Mouse (Mus musculus) ES-E14 (cell line): ENCODE measurements at regions not wholly inside any gene's neighbourhood (a gene's known extent, or its start where the extent isn't known, plus 50 kb on each side); places are given as distances from the start of the nearest gene placed in this dataset.

Source experiments
- CHD2 ChIP-seq: IDR thresholded peaks from 2 replicates; pipeline ENCODE4 v1.6.1; 2014; ENCODE audit warnings: mild to moderate bottlenecking, low read depth, low read length, inconsistent platforms
- HCFC1 ChIP-seq: IDR thresholded peaks from 2 replicates; pipeline ENCODE4 v1.6.1; 2012; ENCODE audit warnings: low read length, inconsistent platforms, borderline replicate concordance; ENCODE audit not compliant: insufficient read depth
- MAFK ChIP-seq: IDR thresholded peaks from 2 replicates; pipeline ENCODE4 v1.6.1; 2014; ENCODE audit warnings: mild to moderate bottlenecking, low read depth, low read length, inconsistent platforms; ENCODE audit not compliant: insufficient read depth
- ZC3H11A ChIP-seq: IDR thresholded peaks from 2 replicates; pipeline ENCODE4 v1.6.1; 2012; ENCODE audit warnings: low read depth, mild to moderate bottlenecking, inconsistent platforms, low read length, borderline replicate concordance

DNA sequence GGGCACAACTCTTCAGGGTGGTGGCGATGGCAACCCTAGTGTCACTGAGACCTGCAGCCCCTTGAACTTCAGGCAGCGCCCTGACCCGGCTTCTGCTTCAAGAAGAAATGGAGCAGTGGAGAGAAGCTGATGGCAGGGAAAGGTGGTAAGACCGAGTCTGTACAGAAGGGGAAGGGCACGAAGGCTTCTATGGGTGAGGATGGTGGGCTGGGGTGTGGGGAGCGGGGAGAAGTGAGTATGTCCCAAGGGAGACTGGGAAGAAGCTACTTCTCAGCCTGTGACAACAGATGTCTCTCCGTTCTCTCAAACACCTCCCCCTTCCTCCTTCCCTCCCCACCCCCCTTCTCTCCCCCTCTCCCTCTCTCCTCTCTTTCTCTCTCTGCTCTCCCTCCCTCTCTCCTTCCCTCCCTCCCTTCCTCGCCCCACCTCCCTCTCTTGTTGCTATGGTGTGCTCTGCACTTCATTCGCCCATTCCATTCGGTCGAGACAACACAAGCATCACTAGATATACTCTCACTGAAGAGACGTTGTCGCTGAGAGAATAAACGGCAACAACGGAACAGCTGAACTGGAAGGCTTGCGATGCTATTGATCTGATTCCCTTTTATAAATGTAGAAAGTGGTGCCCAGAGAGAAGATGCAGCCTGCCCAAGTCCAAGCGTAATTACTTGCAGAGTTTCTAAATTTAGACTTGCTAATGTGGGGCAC is 142.7 kb upstream of the Tox3 start:
- TF ChIP-seq MAFK, result no peak
- no peak for TF ChIP-seq CHD2
- no peak for TF ChIP-seq HCFC1
- TF ChIP-seq ZC3H11A, result no peak
